Mouse (Mus musculus) gastrocnemius, postnatal 14 days (tissue): Measurements from ENCODE around the gene Myo10. TPM values are rescaled to one million over a fixed set of nuclear protein-coding genes. Genes with fewer than 3 reads are reported as not detected.

Experiments
- DNase-seq: peaks from one replicate; pipeline ENCODE4 v3.0.0; 2021; ENCODE audit warnings: mixed read lengths
- intact Hi-C: fragments of 180-260 bp; cut with DNase I; formaldehyde crosslinking; loops from one replicate; pipeline ENCODE4 v1.15.1; 2025; ENCODE audit warnings: low total_unique reads
- total RNA-seq, 2 experiments: library from RNA; stranded (reverse); gene quantifications; 2 replicates each; pipeline ENCODE4 v1.2.3; 2021

The Myo10 gene
- total RNA-seq, 2 experiments from 2014 or later: 48.2 to 50.7 TPM

- no peak for DNase-seq
- intact Hi-C loops: no loop called here
These were observed 130.3 kb downstream of the Myo10 start for GRCm38 (mm10) chr15:25752597-25752996.

DNA sequence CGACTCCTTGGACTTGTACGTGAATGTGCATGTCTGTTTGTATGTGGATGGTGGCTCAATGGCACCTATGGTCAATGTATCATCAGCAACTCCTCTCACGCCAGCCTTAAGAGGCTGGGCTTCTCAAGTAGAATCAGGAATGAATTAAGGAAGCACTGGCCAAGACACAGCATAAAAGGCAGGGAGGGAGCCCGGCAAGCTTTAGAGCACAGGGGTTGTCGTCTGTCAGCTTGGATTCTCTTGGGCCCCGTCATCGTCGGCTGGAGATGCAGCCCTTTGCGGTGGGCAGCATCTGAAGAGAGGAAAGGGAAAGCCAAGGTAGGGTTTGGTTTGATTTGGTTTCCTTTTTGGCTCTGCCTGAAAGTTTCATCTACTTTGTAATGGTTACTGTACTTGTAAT lies 130.7 kb downstream of the Myo10 start:
- intact Hi-C loops: no loop called here
- DNase-seq: no peak

GRCm38 (mm10) chr15:25753878-25754277 lies 131.6 kb downstream of the Myo10 start:
- intact Hi-C loops: no loop called here
- no peak for DNase-seq

DNA sequence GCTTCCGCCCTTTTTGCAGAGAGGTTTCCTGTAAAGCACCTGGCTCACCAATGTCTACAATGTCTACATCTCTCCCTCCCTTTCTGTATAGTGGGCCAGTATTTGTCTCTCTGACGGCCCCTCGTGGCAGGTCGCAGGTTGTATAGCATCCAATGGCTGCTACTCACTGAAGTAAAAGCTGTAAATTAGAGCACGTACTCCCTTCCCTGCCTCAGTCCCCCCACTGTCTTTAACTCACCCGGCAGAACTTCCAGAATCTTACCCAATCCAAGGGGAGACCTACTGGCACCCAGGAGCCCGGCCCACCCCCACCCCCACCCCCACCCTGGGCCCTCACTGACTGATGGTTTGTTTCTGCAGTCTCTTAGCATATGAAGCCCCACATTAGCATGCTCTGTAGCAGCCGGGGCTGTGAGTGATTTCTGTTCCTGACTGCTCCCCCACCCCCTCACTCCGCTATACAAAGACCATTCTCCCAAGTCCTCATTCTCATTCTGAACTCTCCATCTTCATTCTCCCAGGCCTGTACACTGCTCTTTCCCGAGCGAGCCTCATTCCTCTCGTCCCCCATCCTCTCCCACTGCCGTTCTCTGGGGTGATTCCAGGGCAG lies 132.1 kb downstream of the Myo10 start:
- intact Hi-C loops: no loop called here
- DNase-seq: no peak

DNA sequence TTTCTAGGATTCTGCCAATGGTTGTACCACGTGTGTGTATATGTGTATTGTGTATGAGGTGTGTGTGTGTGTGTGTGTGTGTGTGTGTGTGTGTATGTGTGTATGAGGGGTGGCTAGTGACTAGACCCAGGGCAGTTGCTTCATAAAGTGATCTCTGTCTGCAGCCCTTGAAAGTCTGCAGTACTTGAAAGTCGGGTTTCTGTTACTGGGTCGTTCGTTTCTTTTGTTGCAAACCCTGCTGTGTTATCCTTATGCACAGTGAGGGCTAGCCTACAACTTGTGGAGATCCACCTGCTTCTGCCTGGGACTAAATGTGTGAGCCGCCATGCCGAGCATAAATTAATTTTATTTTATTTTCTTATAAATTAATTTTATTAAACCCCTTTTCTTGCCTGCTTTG lies 133.2 kb downstream of the Myo10 start:
- no peak for DNase-seq
- intact Hi-C loops: no loop called here

- intact Hi-C loops: no loop called here
- no peak for DNase-seq
These were observed 133.7 kb downstream of the Myo10 start for GRCm38 (mm10) chr15:25756072-25756471.

DNA sequence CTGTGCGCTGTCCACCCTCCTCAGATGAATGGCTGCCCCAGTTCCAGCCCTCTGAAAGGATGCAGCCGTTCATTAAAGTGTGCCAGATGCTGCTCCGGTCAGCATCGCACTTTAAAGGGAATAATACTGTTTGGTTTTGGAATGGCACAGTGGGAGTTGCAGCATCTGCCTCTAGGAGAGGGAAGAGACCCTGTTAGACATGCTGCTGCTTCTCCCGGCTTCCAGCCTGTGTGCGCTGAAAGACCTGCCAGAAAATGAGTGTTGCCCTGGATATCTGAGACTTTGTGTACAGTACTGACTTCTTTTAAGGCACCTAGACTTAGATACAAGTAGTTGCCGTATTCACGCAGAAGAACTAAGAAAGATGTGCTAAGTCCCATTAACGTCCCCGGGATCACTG lies 135.7 kb downstream of the Myo10 start:
- intact Hi-C loops: no loop called here
- DNase-seq: no peak

DNA sequence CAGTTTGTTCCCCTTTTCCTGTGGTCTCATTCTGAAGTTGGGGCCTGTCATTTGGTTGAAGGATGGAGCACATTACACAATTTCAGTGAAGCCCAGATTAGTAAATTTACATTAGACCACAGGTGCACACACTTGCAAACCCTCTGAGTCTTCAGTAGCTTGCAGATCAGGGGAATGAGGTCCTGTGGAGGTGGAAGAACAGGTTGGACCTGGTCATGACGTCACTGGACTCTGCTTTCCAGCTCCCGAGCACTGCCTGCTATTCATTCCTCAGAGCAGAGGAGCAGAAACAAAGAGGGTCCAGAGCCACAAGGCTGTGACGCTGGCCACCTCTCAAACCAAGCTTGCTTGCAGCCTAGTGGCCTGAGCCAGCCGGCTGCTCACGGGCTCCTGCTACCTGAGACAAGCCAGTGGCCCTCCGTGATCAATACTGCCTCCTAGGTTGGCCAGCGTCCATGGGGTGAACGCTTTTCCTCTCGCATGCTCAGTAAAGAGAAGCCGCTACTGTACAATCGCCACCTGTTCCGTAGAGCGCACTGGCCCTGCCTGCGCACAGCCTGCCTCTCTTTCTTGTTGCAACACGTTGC lies 136.3 kb downstream of the Myo10 start:
- intact Hi-C loops: no loop called here
- DNase-seq: no peak

GRCm38 (mm10) chr15:25760304-25760703 lies 138.0 kb downstream of the Myo10 start:
- no peak for DNase-seq
- intact Hi-C loops: no loop called here

GRCm38 (mm10) chr15:25761049-25761448 lies 138.7 kb downstream of the Myo10 start:
- intact Hi-C loops: no loop called here
- DNase-seq: no peak

- DNase-seq: no peak
- intact Hi-C loops: no loop called here
These were observed 139.5 kb downstream of the Myo10 start for GRCm38 (mm10) chr15:25761800-25762211.

DNA sequence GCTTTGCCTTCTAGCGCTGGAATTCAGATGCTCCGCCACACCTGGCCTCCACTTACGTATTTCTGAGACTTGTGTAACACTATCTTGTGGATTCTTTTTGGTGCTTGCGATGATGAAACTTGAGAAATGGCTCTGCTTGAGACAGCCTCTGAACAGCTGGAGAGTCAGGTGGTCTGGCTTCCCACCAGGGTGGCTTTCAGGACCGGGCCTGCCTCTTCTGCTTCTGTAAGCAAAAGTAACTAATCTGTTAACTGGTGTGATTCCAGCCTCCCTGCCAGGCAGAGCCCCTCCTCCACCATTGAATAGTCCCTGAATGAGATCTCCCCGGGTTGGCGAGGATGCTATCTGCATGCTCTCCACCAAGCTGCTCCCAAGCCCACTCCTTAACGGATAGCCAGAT lies 140.0 kb downstream of the Myo10 start:
- intact Hi-C loops: no loop called here
- DNase-seq: peak; percentile 77

GRCm38 (mm10) chr15:25763106-25763505 lies 140.8 kb downstream of the Myo10 start:
- intact Hi-C loops: no loop called here

DNA sequence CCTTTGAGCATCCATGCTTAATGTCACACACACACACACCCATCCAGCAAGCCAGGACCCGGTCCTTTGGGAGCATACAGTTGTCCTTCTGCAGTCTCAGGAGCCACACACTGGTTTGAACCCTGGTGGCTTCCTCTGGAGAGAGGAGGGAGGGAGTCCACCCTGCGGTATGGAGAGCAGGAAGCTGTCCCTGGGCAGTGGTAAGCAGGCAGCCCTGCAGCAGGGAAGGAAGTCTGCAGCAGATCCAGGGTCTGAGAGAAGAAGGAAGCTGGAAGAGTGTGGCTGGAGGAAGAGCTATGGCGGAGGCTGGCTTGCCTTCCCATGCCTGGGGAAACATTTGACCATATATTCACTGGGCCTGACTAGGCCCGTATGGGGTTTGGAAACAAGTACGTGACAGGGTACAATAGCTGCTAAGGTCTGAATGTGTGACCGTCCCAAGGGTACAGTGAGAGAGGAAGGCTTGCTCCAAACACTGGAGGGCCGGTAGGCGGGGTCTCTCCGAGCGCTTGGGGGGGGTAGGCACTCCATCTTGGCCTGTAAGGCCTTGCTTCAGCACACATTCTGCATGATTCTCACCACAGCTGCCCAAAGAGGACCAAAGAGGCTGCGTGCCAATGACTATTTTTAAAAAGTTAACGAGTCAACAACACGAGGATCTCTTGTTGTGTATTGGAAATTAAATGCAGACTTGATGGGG lies 142.5 kb downstream of the Myo10 start:
- intact Hi-C loops: no loop called here
- no peak for DNase-seq

More at GRCm38 (mm10) chr15:25763106-25763505, 140.8 kb downstream of the Myo10 start:
- no peak for DNase-seq

- intact Hi-C loops: no loop called here
- no peak for DNase-seq
These were observed 145.5 kb downstream of the Myo10 start for GRCm38 (mm10) chr15:25767777-25768176.

DNA sequence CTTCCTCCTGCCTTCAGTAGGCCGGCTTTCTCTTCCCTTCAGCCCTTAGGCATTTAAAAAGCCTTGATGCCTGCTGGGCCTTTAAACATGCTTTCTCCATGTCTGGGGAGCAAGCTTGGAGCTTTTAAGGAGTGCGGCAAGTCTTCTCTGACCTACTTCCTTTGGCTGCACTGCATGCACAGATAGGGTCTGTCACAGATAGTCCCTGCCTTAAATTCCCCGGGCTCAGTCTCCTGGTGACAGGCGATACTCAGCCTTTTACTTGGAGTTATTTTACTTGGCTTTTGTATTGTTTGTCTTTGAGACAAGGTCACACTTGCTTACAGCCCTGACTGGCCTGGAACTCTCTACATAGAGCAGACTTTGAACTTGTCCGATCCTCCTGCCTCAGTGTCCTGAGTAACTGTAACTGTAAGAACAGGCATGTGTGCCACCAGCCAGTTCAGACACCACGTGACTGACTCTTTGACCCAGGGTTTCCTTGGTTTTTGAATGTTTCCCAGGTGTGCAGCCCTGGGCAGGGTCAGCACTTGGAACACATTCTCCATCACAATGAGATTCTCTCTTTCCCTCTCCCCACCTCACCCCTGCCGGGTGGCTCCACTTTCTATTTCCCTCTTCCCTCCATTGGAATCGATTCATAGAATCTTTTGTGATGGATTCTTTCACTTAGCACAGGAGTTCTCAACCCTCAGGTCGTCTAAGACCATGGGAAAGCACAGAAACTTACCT lies 147.4 kb downstream of the Myo10 start:
- intact Hi-C loops: no loop called here
- no peak for DNase-seq

DNA sequence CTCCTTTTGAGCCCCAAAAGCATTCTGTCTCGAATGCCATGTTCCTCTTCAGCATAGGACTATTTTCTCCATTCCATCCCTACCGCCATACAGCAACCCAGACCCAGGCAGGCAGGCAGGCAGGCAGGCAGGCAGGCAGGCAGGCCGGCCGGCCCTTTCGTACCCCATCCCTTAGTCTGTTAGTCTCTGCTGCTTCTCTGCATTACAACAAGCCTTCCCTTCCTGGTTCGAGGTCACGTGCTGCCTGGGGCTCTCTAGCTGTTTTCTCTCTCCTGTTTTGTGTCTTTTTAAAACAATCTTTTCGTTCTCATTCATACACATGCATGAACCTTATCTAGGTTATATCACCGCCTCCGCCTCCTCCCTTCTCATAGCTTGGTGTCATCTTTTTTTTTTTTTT lies 149.5 kb downstream of the Myo10 start:
- intact Hi-C loops: no loop called here
- no peak for DNase-seq

DNA sequence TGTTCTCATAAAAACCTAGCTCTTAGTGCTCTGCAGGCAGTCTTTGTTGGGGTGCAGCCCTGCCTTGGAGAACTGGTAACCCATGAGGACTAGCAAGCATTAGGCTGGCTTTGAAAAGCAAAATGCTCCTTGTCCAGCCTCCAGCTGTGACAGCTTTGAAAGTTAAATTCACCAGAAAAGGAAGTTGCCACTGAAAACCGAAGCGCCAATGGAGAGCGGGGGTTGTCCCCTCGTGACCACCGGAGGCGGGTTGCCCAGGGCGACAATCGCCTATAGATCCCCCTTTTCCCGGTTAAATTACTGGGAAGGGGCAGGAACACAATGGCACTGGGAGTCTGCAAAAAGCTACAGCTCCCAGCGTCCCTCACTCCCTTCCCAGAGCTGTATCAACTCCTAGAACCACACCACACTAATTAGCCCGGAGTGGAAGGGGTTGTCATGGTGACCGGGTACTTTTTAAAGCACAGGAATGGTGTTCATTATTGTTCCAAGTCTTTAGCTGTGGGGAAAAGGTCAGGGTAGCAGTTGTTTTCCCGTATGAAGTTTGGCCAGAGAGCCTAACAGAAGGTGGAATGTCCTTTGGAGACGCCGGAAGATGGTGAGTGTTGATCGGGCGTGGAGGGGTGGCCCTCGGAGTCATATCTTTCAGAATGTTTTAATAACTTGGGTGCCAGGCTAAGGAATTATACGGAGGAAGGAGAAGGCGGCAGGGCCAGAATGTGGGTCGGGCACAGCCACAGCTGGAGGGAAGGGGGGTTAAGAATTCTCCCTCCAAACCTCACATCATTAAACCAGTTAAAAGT lies 151.6 kb downstream of the Myo10 start:
- DNase-seq: peak; percentile 62
- intact Hi-C loops: no loop called here

GRCm38 (mm10) chr15:25778937-25779336 lies 156.6 kb downstream of the Myo10 start:
- intact Hi-C loops: no loop called here
- no peak for DNase-seq
